Comparison of ENCODE assay signal across 1 mouse cellular context in genomic region chr16:22503467-22503866, GRCm38 (mm10).
TF ChIP-seq lines count a peak whose summit lies in the region.

No protein-coding gene starts in this region.

TF ChIP-seq in MEL, 35 proteins besides CTCF, POLR2A, EP300 and RAD21 (continued from another document):
- TF ChIP-seq TBP (IDR thresholded peaks at IDR 0.05; ENCODE audit: low read depth, low read length) (no peak), NELFE (IDR thresholded peaks at IDR 0.05; ENCODE audit: low read depth, low read length) (no peak), MXI1 (IDR thresholded peaks at IDR 0.05; ENCODE audit: low read depth, low read length) (no peak), UBTF (IDR thresholded peaks at IDR 0.05; ENCODE audit: borderline replicate concordance, insufficient read depth, low read depth, low read length) (no peak), USF2 (IDR thresholded peaks at IDR 0.05; ENCODE audit: borderline replicate concordance in 1 of 2, insufficient read depth in 1 of 2, low read depth in 1 of 2, low read length in 2 of 2) (no peak), MAZ (IDR thresholded peaks at IDR 0.05; ENCODE audit: low read depth, low read length) (no peak)
